Mouse (Mus musculus) gastrocnemius, postnatal 10 days (tissue): ENCODE measurements around the gene Pirb. TPM values are rescaled to one million over a fixed set of nuclear protein-coding genes. Genes with fewer than 3 reads are reported as not detected.

ENCODE experiments used
- DNase-seq: peaks from one replicate; pipeline ENCODE4 v3.0.0; 2021; ENCODE audit warnings: mixed read lengths
- total RNA-seq, 2 experiments: library from RNA; stranded (reverse); gene quantifications; 2 replicates each; pipeline ENCODE4 v1.2.3; 2021

Pirb gene
- total RNA-seq, 2 experiments from 2014 or later = 0.78 to 1.6 TPM

DNA sequence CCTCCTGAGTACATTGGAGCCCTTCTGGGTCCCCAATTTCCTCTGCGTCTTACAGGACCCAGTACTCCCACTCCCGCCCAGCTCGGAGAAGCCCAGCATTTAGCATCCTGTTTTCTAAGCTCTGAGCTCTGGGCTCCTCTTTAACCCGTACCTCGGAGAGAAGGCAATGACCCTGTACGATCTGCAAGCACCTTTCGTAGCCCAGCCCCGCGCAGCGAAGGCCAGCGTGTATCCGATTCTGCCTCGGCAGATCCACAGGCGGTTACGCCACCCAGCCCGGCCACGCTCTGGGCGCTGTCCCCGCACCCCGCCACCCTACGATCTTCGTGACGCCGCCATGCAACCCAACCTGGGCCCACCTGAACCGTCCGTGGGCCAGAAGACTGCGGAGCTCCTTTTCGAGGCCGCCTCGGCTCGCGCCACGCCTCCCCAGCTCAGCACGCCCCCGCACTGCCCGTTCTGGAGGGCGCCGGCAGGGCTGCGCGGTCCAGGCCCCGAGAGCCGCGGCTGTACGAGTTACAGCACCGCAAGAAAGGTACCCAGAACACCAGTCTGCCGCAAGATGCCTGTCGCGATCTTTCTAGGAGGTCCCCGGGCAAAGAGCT is 27.7 kb downstream of the Pirb start, which contains the start of gene Tsen34:
TSS of gene Tsen34 (plus strand) at position 482 of the 605 bp plus-strand sequence.
- DNase-seq = no peak

DNA sequence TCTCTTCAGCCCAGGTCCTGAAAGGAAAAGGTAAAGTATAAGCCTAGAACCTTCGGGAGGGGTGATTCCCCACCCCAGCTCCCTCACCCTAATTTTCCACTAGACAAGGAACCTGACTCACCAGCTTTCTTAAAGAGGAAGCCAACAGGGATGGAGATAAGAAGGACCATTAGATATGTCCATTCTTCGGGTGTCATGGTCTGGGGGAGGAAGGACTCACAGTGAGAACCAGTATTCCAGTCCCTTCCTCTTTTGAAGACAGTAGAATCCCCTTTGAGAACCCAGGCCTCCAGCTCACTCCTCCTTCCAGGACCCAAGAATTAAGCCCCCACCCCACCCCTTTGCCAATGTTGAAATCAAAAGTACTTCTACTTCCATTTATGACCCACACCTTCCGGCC is 28.3 kb downstream of the Pirb start:
- DNase-seq = no peak

DNA sequence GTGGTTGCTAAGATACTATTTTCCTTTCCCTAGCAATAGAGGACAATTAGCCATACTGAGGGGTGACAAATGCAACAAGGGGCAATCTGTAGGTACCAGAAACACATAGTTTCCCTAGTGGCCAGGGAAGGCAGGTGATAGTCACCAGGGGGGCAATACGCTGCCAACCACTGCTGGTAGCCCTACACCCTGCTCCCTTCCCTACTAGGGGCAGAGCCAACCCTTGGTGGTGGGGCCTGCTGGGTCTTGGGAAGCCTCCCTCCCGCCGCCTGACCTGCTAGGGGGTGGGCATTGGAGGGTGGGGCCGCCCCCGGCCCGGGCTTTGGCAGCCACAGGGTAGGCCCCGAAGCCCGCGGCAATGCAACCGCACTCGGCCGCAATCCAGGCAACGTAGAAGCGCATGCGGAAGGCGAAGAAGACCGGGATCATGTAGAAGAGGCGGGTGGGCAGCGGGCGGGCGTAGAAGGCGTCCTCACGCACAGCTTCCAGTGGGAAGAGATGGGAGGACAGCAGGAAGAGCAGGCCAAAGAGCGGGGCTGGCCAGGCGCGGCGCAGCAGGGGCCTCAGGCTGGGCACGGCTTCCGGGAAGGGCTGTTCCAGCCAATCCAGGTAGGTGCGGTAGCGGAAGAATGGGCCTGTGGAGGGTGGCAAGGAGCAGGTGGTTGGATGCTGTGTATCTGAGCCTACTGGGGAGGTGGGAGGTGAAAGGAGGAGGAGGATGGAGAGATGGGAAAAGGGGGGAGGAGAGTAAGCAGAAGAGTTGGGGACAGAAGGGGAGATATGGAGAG is 34.6 kb downstream of the Pirb start:
- DNase-seq = no peak

DNA sequence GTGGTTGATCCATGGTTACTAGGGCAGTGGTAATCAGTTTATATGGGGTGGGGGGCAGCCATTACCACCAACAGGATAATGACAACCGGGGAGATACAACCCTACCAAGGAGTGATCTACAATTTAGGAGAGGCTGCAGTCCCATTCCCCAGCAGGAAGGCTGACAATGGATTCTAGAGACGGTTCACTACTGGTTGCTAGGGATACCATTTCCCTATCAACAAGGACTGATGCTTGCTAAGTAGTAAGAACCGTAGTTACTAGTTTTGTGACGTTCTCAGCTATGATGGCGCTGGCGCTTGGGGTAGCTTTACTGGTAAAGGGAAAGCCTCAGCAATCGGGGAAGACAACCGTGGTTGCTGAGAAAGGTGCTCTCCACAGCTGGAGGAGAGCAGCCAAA is 35.5 kb downstream of the Pirb start:
- no peak for DNase-seq

DNA sequence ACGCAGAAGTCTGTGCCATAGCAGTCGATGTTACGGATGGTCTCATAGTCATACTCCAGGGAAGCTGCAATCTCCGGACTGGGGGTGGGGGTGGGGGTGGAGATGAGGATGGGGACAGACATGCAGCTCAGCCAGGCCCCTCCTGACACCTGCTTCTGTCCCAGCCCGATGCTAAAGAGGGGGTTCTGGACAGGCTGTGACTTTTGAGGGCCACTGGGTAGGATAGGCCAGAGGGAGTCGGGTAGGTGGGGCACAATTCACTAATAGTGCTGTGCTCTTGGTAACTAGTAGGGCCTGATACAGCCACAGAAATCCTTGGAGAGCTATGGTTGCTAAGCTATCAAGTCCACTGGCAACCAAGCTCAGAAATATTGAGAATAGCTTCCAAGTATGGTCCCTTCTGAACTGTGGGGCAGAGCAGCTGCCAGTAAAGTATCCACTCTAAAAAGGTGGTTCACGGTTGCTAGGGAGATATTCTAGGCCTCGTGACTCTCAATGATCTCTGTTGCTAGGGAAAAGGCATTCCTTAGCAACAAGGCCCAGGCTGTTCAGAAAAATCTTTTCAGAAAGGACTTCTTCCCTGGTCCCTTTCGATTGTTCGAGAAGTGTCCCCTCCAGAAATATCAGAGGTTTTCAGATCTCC is 36.2 kb downstream of the Pirb start:
- DNase-seq = no peak

DNA sequence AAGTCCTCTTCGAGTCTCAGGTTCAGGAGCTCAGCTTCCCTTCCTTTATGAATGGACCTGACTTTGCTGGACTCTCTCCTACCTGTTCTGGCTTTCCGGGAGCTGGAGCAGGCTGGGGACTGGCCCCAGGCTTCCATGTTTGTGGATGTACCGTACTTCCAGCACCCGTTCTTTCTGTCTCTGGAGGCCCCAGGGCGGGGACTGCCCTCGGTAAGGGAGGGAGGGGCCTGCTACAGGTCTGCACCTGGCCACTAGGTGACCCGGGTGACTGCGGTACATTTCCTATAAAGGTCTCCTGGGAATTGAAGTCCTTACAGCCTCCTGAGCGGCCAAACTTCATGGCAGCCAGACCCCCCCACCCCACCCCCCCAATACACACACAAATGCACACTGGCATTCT is 42.8 kb downstream of the Pirb start, which contains the start of gene Tmc4:
TSS of gene Tmc4 (minus strand) at position 212 of the 400 bp plus-strand sequence.
- no peak for DNase-seq

DNA sequence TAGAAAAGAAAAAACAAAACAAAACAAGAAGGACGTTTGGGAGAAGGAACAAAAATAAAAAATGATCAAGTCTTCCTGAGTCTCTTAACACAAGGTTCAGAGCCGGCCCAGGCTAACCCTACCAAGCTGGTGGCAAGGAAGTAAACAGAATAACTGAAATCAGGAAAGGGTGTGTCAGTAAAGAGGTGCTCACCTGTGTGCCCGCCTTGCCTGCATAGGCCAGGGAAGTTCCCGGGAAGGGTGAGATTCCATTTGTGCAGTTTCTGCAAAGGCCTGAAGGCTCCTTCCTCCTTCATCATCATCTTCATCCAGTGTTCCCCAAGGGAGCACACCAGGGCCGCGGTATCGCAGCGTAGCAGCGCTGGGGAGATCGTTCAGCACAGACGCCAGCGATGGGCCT is 43.8 kb downstream of the Pirb start:
- no peak for DNase-seq

DNA sequence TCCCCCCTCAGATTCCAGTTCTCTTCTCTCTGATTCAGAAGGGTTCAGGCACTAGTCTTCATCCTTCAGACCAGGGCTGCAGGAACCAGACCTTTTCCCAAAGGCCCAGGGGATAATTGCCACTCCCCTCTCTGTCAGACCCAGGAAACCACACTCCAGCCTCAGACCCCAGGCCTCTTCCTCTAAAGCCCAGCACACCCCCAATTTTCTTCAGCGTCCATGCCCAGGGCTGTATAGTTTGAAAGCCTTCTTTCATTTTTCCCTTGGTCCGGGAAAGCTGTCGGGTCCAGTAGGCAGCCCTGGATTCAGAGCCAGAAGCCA is 45.0 kb downstream of the Pirb start:
- no peak for DNase-seq

DNA sequence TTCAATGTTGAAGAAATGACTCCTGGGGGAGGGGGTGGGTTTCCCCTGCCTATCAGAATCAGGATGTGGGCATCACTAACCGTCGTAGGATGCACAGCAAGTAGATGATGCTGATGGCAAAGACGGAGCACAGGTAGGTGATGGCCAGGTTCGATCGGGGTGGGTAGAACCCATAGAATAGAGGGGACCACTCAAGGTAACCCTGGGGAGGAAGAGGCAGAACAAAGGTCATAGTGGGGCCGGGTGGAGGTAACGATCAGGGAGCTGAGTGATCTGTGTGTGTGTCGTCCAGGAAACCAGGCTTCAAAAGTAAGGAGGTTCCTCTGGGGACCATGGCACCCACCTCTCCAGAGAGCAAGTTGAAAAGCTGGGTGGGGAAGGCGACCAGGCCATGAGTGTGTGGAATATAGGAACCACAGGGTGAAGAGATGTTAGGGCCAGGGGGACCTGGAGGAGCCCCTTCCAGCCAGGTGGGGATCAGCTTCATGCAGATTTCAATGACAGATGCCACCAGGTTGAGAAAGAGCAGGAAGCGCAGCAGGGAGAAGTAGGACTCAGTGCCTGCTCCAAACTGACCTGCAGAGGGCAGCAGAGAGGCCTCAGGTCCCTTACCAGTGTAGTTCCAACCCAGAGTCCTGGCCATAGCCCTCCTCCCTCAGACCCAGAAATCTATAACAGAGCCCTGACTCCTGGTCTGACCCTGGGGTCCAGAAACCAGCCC is 45.5 kb downstream of the Pirb start:
- peak; percentile 87 for DNase-seq

DNA sequence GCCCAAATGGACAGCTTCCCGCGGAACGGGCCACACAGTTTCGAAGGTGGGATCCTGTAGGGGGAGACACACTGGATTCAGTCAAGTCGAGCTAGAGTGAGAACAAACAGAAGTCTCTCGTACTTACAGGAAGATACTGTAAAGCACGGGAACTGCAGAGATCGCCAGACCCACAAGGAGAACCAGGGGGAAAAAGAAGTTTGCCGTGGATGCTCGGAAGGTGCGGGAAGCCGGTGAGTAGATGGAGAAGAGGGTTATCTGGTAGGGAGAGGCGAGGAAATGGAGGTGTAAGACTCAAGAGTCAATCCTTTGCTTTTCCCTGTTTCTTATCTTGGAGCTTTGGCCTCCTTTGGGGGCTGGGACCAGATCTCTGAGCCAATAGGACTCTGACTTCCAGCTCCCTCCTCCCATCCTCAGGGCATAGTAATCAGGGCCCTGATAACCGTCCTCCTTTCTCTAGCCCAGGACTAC is 53.2 kb downstream of the Pirb start:
- DNase-seq = no peak

DNA sequence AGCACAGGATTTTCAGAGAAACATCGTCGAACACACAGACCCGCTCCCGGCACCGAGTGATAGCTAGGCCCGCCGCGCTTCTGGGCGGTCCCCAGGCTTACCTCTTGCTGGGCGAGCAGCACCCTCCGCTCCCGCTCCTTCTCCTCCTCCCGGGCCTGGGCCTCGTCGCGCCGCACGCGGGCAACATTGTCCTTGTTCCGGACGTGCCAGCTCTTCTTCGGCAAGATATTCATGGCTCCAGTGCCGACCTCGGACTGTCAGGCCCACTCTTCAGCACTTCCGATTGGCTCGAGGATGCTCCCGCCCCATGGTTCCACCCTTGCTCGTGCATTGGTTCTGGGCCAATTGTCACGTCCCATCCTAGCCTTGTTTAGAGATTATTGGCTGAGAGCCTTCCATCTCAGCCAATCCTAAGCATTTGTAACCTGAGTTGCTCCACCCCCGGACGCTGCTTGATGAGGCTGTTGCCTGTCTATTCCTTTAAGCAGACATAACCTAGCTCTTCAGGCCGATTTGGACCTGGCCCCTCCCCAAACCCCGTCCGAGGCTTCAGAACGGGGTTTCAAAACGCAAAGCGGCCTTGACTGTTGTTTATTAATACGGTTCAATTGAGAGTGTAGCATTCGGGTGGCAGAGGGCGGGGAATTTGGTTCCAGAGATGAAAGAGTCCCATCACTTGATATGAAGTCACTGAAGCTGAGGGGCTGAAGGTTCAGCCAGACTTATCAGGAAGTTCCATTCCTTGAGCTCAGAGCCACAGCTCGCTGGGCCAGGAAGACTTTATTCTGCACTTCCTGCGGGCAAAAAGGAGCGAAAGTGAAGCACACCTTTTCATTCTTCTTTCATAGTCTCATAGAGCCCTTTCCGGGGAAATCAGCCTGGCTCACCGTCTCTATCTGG is 54.7 kb downstream of the Pirb start, which contains the start of gene Leng1:
TSS of gene Leng1 (minus strand) at position 626 of the 900 bp plus-strand sequence.
- DNase-seq = peak; percentile 92

DNA sequence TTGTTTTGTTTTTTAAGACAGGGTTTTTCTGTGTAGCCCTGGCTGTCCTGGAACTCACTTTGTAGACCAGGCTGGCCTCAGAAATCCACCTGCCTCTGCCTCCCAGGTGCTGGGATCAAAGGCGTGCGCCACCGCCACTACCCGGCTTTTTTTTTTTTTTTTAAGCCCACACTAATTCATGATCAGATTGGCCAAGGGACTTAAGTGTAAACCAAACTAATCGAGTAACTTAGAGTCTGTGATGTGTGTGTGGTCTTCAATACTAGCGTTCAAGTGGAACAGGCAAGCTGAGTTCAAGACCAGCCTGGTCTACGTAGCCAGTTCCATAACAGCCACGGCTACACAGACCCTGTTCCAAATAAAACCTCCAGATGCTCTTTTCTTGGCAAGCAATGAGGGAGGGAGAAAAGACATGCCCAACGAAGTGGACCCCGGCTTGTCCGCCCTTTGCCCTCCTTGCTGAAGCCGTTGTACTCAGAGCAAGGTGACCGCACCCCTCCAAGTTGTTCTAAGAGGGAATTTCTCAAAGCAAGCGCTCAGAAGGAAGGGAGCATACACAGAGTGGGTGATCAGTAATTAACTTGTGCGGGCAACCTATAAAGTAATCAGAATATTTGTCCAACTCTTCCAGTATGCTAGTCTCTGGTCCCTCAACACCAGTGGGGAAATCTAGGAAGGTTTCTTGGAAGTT is 55.5 kb downstream of the Pirb start:
- DNase-seq = no peak

Other genes with a start within 250 kb of the Pirb start
- not detected for gene Tarm1, start 217.8 kb downstream of the Pirb start, total RNA-seq
- 1 to 10 TPM in 1 of 2 experiments, not detected in 1; 1.0 TPM for gene Oscar, start 104.2 kb downstream of the Pirb start, total RNA-seq
- 100 to 1,000 TPM; 680 to 749 TPM for gene Ndufa3, start 103.0 kb downstream of the Pirb start, total RNA-seq
- gene Tfpt, start 90.5 kb downstream of the Pirb start, total RNA-seq = 10 to 100 TPM; 13.1 to 18.2 TPM
- gene Prpf31, start 90.4 kb downstream of the Pirb start, total RNA-seq = 10 to 100 TPM; 30.8 to 31.6 TPM
- 10 to 100 TPM; 27.6 to 30.4 TPM for gene Cnot3, start 75.1 kb downstream of the Pirb start, total RNA-seq
- gene Leng1, start 54.6 kb downstream of the Pirb start, total RNA-seq = 1 to 10 TPM; 5.6 to 6.9 TPM
- 1 to 10 TPM in 1 of 2 experiments, under 1 TPM in 1; 0.99 to 1.1 TPM for gene Tmc4, start 42.8 kb downstream of the Pirb start, total RNA-seq
- 10 to 100 TPM; 55.7 to 57.4 TPM for gene Tsen34, start 27.5 kb downstream of the Pirb start, total RNA-seq
- 10 to 100 TPM; 13.6 to 21.6 TPM for gene Mboat7, start 26.9 kb downstream of the Pirb start, total RNA-seq
- 100 to 1,000 TPM; 742 to 768 TPM for gene Rps9, start 16.4 kb downstream of the Pirb start, total RNA-seq
- under 1 TPM in 1 of 2 experiments, not detected in 1; 0.63 TPM for gene Gm15448, start 105.3 kb upstream of the Pirb start, total RNA-seq
- under 1 TPM; 0.16 to 0.19 TPM for gene Pira2, start 124.7 kb upstream of the Pirb start, total RNA-seq
- gene Gm14548, start 177.7 kb upstream of the Pirb start, total RNA-seq = under 1 TPM in 1 of 2 experiments, not detected in 1; 0.20 TPM
- gene Lilra6, start 195.1 kb upstream of the Pirb start, total RNA-seq = under 1 TPM; 0.11 to 0.21 TPM